Mouse (Mus musculus) WW6 (cell line): ENCODE data around the gene Nemp1.

Experiments
- DNase-seq: peaks from one replicate; pipeline ENCODE4 v3.0.0-alpha.2; 2013; ENCODE audit warnings: low read depth, low spot score

Gene Nemp1

DNA sequence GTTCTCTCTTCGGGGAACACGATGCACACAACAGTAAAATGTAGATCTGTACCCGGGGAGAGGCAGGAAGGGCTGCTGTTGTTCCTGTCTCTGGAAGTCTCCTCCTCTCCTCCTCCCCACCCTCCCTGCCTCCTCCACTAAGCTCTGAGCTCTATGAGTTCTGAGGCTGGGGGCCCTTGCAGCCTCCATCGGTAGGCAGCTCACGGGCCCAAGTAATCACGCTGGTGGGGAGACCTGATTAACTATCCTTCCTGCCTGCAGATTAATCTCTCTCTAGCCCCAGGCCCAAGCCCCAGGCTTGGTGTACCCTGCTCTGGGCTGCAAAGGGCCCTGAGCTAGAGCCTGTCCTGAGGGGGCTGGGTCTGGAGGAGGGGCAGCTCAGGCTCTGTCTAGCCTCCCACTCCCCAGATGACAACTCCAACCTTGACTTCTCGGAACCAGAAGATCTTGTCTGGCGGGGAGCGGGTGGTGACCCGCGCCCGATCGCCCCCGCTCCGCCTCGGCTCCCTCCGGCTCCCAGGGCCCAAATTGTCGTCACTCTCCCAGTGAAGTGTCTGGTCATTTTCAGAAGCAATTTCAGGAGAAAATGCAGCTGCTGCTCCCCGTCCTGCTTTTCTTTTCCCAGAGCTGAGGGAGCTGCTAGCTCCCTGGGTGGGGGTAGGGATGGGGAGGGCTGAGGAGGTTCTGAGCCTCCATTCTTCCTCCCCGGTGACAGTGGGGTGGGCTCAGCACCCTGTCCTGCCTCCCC lies 55.1 kb downstream of the Nemp1 start:
- DNase-seq = no peak

- no peak for DNase-seq
Measured at GRCm38 (mm10) chr10:127724178-127724577, 57.5 kb downstream of the Nemp1 start, which contains the start of gene Tac2. Gene Tac2, plus strand, starts transcription at chr10:127724478.

DNA sequence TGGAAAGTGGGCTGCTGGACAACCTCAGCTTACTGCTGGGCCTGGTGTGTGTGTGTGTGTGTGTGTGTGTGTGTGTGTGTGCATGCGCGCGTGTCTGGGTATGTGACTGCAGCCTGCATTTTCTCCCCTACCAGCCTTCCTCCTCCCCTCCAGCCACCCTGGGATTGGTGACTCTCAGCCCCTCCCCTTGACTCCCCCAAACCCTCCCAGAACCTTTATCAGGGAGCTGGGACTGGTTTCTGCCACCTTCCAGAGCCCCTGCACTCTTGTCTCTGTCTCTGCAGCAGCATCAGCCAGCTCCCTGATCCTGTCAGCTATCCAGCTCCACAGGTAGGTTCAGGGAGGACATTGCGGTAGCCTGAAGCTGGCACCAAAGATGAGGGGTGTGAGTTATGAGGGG lies 58.4 kb downstream of the Nemp1 start:
- DNase-seq = no peak

DNA sequence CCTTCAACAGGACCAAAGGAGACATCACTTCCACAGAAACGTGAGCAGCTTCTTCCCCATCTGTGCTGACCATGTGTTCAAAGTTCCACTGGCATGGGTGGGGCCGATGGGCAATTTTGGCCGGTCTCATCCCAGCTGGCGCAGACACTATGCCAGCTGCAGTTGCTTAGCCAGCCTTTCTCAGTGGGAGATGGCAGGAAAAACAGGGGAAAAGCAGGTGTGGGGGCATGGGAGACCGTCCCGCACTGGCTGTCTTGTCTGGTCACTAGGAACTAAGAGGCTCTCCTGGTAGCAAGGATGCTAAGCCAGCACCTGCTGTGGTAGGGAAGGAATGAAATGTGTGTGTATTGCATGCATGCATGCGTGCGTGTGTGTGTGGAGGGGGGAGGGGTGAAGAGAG lies 61.7 kb downstream of the Nemp1 start:
- DNase-seq = no peak

GRCm38 (mm10) chr10:127730285-127730932 lies 63.7 kb downstream of the Nemp1 start:
- DNase-seq = no peak

DNA sequence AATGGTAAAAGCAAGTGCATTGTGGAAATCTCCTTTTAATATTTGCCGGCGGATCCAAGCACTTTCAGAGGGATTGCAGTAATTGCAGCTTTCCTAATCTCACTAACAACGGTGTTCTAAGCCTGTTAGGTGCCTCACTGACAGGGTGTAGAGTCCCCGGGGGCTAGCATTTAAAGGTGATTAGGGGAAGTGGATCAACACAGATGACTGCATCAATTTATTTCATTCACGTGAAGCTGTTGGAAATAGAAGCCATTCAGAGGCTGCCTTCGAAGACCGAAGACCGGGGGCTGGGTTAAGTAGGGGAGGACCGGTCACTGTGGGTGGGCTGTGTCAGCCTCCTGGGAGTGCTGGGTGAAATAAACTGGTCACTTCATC lies 64.2 kb downstream of the Nemp1 start:
- DNase-seq = no peak

- DNase-seq = no peak
Measured at GRCm38 (mm10) chr10:127731397-127731796, 64.7 kb downstream of the Nemp1 start.

DNA sequence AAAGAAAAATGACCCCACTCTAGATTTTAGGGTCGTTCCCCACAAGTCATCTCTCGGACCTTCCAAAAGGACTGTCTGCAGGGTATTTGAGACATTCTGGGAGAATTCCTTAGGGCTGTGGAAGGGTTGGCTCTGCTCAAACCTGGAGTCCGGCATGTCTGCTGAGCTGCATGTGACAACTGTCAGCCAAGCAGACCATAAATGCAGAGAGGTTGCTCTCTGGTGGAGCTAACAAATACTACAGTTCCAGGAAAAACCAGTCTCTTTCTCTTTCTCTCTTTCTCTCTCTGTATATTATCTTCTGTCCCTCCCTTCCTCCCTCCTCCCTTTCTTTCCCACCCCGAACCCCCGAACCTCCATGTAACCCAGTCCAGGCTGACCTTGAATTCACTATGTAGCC lies 67.7 kb downstream of the Nemp1 start:
- no peak for DNase-seq

- no peak for DNase-seq
Measured at GRCm38 (mm10) chr10:127736266-127736665, 69.6 kb downstream of the Nemp1 start.

GRCm38 (mm10) chr10:127736916-127737315 lies 70.2 kb downstream of the Nemp1 start:
- DNase-seq = no peak

GRCm38 (mm10) chr10:127737552-127737951 lies 70.9 kb downstream of the Nemp1 start:
- DNase-seq = no peak

GRCm38 (mm10) chr10:127738151-127738882 lies 71.6 kb downstream of the Nemp1 start:
- DNase-seq = no peak

DNA sequence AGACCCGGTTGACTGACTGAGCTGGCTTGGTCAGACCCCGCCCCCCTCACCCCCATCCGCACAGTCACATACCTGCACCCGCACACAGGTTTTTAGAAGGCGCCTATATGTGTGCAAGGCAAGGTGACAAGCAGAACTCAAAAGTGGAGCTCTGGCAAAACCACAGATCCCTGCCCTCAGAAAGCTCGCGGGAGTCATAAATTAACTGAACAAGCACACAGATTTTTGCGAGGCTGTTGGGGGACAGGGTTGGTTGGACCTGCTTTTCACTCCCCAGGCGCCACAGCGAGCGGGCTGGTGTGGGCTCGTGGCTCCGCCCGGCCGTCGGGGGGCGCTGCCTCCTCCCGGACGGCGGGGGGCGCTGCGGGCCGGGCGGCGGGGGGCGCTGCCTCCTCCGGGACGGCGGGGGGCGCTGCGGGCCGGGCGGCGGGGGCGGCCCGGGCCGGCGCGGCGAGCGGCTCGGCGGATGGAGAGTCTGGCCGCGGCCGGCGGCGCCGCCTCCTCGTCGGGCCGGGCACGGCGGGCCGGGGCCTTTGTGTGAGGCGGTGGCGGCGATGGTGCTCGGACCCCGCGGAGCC lies 72.5 kb downstream of the Nemp1 start, which contains the start of gene Zbtb39:
Gene Zbtb39 (plus strand): TSS at position 456 of the 578 bp plus-strand sequence.
- peak; percentile 49 for DNase-seq

DNA sequence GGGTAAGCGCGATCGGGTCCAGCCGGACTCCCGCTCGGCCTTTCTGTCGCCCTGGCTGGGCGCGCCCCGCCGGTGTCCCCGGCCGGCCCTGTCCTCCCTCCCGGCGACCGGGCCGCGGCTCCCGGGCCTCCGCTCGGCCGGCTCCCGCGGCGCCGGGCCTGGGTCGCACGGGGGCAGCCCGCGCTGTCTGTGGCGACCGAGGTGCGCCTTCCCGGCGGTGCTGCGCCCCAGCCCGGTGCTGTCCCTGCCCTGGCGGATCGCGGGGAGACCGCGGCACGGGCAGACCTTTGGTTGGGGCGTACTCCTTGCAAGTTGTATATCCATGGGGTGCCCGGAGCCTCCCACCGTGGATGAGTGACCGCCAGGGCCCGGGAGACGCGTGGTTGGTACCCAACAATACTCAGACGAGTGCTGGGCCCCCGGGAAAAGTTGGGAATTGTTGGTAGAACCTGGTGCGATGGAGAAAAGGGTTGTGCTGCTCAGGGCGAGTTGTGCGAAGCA lies 73.0 kb downstream of the Nemp1 start:
- no peak for DNase-seq

DNA sequence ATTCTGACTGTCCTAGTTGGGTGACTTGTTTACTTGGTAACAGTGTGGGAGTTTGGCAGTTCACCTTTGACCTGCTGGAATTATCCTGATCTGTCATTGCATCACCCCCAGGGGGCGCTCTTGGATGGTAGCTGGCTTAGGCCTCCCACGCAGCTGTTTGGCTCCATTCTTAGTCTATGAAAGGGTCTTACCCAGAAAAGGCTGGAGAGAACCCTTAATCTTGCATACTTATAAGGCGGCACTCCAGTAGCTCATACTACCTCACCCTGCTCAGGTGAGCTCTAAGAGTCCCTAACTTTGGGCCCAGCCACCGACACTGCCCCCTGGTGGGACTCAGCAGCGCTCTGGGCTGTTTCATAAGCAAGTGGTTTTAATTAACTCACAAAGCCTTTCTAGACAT lies 78.0 kb downstream of the Nemp1 start:
- DNase-seq = no peak

GRCm38 (mm10) chr10:127745886-127746285 lies 79.2 kb downstream of the Nemp1 start:
- DNase-seq = no peak

- DNase-seq = no peak
Measured at GRCm38 (mm10) chr10:127747254-127747653, 80.6 kb downstream of the Nemp1 start.

DNA sequence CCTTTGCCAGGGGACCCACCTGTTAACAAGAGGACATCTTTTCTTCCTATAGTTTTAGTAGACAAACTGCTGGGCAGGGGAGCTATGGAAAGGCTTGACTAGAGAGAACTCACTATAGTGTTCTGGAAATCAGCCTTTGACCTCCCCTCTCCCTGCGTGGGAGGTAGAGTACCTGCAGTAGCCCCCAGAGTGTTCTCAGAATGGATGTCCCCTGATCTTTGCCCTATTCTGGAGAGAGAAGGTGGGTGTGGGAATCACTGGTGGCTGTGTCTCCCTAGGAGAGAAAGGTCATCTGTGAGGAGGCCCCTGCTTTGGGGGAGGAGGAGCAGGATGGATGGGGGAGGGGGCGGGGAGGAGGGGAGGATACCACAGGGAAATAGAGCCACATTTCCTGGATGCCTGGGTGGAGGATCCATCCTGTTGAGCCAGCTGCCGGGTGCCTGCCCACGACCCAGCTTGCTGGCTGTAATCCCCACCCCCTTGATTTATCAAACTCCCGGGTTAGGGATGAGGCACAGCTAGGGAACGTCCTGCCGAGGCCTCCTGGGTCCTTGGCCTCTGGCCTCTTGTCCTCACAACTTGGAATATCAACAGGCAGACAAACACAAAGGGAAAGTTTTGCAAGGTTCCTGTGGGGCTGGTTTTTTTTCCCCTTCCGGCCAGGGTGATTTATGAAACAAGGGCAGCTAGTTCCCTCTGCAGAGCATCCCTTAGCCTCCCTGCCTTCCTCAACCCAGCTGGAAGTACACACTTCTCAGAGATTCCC lies 82.3 kb downstream of the Nemp1 start:
- DNase-seq = no peak

- no peak for DNase-seq
Measured at GRCm38 (mm10) chr10:127750136-127750777, 83.6 kb downstream of the Nemp1 start.
